Mouse (Mus musculus): Measurements from ENCODE around the gene Ptgs2.

The Ptgs2 gene

GRCm38 (mm10) chr1:150099790-150100333 is at the start of gene Ptgs2:
Gene Ptgs2, plus strand, starts transcription at chr1:150100031.
- DNase-seq (ENCODE audit: low spot score in 2 of 2), result peak; percentile 46 to 63

DNA sequence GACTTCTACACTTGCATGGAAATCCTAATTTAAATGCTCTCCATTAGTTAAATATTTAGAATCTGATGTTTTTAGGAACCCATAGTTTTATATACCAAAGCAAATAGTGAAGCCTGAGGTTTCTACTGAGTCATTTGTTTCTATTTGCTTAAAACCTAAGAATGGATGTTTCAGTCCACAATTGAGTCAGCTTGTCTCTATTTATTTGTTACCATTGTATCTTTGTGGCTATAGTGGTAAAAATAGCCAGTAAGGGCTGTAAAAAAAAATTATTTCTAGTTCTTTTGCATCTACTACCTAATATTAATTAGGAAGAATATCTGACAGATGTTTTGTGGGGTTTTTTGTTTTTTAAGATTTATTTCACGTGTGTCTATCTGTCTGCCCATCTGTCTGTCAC is 49.6 kb upstream of the Ptgs2 start:
- DNase-seq (ENCODE audit: low spot score in 2 of 2), result no peak

GRCm38 (mm10) chr1:150065684-150066083 is 34.1 kb upstream of the Ptgs2 start:
- no peak for DNase-seq (ENCODE audit: low spot score in 2 of 2)

GRCm38 (mm10) chr1:150072880-150073279 is 27.0 kb upstream of the Ptgs2 start:
- no peak for DNase-seq (ENCODE audit: low spot score in 2 of 2)

GRCm38 (mm10) chr1:150074609-150075008 is 25.2 kb upstream of the Ptgs2 start:
- DNase-seq (ENCODE audit: low spot score in 2 of 2), result no peak

DNA sequence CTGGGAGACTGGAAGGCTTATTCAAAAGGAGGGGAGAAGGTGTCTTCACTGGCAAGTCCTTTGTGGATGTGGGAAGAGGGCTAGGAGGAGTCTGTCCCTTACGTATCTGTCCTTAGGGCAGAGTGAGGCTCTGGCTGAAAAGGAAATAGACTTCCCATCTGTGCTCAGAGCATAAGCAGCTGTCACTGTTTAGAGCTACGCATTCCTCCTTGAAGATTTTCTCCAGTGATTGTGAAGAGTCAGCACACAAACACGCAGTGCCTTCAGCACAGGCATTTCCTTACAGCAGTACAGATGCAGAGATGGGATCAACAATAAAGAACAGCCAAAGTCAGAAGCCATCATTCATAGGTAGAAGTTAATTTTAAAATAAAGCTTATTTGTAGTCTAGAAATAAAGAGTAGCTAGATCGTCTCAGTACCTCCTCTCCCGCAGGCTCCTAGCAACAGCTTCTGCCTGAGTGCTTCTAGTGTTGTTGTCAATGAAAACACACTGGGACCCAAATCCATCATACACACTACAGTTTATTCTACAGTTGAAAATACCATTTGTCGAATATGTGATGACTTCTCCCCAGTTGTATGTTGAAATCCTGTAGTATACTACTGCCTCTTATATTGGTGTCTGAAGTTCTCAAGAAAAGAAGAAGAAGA is 10.7 kb upstream of the Ptgs2 start:
- no peak for DNase-seq (ENCODE audit: low spot score in 2 of 2)

DNA sequence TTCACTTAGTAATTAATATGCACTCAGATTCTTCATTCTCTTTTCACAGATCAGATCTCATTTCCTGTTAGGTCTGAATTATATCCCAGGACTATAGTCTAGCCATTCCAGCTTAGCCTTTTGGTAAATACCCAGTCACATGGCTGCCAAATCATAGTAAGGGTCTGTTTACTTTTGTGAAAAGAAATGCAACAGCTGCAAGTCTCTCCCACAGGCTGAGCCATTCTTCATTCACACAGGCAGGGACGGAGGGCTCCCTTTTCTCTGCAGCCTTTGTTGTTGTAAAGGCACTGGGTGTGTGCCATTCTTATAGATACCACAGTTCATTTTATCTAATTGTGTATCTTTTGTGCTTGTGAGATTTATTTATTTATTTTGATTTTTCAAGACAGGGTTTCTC is 9.6 kb upstream of the Ptgs2 start:
- DNase-seq (ENCODE audit: low spot score in 2 of 2), result no peak

DNA sequence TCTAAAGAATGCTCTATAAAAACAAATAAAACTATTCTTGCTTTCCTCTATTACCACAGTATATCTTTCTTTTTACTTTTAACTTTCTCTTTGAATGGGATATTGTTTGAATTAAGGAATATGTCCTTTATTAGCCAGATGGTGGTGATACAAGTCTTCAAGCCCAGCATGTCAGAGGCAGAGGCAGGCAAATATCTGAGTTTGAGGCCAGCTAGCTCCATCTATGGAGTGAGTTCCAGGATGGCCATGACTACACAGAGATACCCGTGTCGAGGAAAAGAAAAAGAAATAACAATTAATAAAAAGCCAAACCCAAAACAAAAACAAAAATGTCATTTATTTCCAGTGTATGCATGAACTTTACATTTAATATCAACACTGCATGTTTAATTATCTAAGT is 2.8 kb upstream of the Ptgs2 start:
- no peak for DNase-seq (ENCODE audit: low spot score in 2 of 2)

- no peak for DNase-seq (ENCODE audit: low spot score in 2 of 2)
Observed at GRCm38 (mm10) chr1:150097721-150098120, 2.1 kb upstream of the Ptgs2 start.

DNA sequence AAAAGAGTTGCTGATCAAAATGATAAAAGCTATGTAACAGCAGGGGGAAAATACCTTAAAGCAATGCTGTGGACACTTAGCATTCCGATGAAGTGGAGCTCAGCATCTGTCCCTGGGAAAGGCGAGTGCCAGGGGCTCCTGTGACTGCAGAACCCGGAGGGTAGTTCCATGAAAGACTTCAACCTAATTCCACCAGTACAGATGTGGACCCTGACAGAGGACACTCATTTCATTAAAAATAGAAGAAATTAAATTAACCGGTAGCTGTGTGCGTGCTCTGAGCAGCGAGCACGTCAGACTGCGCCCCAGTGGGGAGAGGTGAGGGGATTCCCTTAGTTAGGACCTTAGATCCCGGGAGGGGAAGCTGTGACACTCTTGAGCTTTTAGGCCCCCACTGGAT is 457 bp upstream of the Ptgs2 start:
- no peak for DNase-seq (ENCODE audit: low spot score in 2 of 2)

DNA sequence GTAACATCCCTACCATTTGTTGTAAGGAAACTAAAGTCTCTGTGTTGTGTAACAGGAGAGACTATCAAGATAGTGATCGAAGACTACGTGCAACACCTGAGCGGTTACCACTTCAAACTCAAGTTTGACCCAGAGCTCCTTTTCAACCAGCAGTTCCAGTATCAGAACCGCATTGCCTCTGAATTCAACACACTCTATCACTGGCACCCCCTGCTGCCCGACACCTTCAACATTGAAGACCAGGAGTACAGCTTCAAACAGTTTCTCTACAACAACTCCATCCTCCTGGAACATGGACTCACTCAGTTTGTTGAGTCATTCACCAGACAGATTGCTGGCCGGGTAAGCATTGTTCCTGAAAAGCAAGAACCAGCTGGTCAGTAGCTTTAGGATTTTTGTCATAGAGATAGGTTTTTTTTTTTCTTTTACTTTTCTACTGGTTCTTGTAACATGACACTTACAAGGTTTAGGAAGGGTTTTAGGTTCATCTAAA is 4.4 kb downstream of the Ptgs2 start:
- DNase-seq (ENCODE audit: low spot score in 2 of 2), result no peak

GRCm38 (mm10) chr1:150106736-150107135 is 6.9 kb downstream of the Ptgs2 start:
- DNase-seq (ENCODE audit: low spot score in 2 of 2), result no peak

GRCm38 (mm10) chr1:150109591-150109990 is 9.8 kb downstream of the Ptgs2 start:
- DNase-seq (ENCODE audit: low spot score in 2 of 2), result no peak

DNA sequence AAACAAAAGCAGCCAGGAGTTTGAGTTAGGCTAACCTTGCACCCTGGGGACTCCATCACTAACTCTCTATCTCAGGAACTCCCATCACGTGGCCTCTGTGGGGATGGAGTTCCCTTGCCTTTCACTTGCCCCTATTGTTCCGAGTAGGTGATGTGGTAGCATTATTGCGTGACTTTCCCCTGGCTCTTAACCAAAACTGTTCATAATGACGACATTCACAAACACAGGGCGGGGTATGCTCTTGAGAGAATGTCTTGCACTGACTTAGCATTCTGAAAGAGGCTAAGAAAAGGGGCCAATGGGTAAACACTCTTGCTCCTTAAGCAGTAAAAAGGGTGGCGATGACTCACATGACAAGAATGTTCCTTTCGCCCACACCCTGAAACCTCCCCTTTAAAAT is 15.5 kb downstream of the Ptgs2 start:
- DNase-seq (ENCODE audit: low spot score in 2 of 2), result no peak

DNA sequence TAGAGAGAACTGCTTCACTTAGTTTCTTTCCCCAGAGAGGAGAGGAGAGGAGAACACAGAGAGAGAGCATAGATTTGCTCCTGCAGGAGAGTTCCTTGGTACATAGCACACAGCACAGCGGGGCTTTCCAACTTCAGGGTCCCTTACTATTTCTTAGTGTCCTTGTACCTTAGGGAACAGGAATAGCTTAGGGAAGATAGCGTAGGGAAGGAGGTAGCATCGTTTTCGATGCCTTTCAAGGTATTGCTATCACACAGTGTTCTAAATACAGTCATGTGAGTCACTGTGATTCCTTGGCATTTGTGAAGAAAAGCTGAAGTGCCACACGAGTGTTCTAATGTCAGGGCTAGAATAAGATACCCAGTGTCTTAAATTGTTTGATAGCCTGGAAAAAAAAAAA is 18.5 kb downstream of the Ptgs2 start:
- no peak for DNase-seq (ENCODE audit: low spot score in 2 of 2)

DNA sequence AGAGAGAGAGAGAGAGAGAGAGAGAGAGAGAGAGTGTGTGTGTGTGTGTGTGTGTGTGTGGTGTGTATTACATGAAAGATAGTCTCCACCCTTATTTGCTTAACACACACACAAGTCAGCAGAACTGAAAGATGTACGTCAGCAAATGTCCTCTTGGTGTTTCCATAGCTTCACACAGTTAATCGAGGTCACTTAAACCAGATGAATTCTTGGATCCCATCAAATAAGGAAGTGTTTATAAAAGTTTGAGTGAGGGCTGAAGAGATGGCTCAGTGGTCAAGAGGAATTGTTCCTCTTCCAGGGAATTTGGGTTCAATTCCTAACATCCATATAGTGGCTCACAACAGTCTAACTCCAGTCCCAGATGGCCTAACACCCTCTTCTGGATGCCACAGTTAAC is 25.7 kb downstream of the Ptgs2 start:
- no peak for DNase-seq (ENCODE audit: low spot score in 2 of 2)

- DNase-seq (ENCODE audit: low spot score in 2 of 2), result no peak
Observed at GRCm38 (mm10) chr1:150130070-150130469, 30.2 kb downstream of the Ptgs2 start.

GRCm38 (mm10) chr1:150130586-150131275 is 30.9 kb downstream of the Ptgs2 start:
- no peak for DNase-seq (ENCODE audit: low spot score in 2 of 2)

GRCm38 (mm10) chr1:150135350-150135749 is 35.5 kb downstream of the Ptgs2 start:
- DNase-seq (ENCODE audit: low spot score in 2 of 2), result no peak

- no peak for DNase-seq (ENCODE audit: low spot score in 2 of 2)
Observed at GRCm38 (mm10) chr1:150139730-150140129, 39.9 kb downstream of the Ptgs2 start.

DNA sequence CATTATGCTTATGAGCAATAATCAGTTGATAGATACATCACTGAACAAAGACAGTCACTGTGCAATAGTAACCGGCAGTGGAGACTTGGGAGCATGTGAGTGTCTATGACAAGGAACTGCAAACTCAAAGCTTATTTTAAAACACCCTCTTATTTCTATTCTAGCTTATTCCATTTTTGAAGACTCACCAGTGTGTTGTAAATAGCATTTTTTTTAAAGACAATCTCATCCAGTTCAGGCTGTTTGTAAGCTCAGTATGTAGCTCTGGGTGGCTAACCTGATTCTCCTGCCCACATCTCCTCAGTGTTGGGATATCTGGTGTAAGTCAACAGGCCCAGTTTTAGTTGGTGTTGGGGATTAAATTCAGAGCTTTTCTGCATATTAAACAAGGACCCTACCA is 42.1 kb downstream of the Ptgs2 start:
- no peak for DNase-seq (ENCODE audit: low spot score in 2 of 2)

DNA sequence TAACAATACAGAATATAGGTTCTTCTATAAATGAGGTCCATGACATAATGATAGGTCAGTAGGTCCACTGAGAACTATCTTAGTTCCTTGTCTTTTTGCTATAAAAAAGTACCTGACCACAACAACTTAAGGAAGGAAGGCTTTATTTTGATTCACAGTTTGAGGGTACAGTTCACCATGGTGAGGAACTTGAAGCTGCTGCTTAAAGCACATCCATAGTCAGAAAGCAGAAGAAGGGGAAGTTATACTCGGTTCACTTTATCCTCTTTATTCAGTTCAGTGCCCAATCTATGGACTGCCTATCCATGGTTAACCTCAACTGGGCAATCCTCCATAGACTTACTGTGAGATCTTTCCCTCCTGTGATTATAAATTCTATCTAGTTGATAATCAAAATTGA is 43.7 kb downstream of the Ptgs2 start:
- no peak for DNase-seq (ENCODE audit: low spot score in 2 of 2)

DNA sequence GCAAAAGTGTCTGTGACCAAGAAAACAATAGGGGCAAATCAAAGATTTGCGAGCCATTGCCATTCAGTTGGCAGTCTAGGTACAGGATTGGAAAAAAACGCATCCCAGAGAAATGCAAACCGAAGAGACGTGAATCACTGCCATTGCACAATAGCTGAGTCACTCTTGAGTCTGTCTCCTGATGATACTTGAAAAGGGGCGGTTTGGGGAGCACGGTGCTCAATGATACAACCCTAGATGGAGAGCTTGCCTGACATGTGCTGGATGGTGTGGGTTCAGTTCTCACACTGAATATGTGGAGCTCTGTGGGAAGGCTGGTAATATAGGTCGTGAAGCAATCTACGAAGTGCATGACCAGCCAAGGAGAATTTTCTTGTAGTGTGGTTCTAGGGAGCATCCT is 45.2 kb downstream of the Ptgs2 start:
- DNase-seq (ENCODE audit: low spot score in 2 of 2), result peak in 1 of 2 experiments; percentile 12
